Mouse (Mus musculus) G1E (cell line): ENCODE results near the gene Magi2.

Experiments
- CTCF ChIP-seq: IDR thresholded peaks from 2 replicates; pipeline ENCODE4 v1.5.1; 2012; ENCODE audit warnings: low read depth, low read length, inconsistent platforms, mixed read lengths
- GATA1 ChIP-seq: IDR thresholded peaks from 2 replicates; pipeline ENCODE4 v1.6.1; 2012; ENCODE audit warnings: borderline replicate concordance, low read length, inconsistent platforms, mixed read lengths
- GATA2 ChIP-seq: IDR thresholded peaks from 2 replicates; pipeline ENCODE4 v1.6.1; 2012; ENCODE audit warnings: low read depth, low read length, inconsistent platforms, borderline replicate concordance
- POLR2AphosphoS5 ChIP-seq: IDR thresholded peaks from 2 replicates; pipeline ENCODE4 v1.6.1; 2012; ENCODE audit warnings: low read depth, low read length, inconsistent platforms; ENCODE audit not compliant: insufficient replicate concordance
- TAL1 ChIP-seq: conservative IDR thresholded peaks from 2 replicates; pipeline ENCODE4 v1.6.1; 2012; ENCODE audit warnings: low read depth, low read length, inconsistent platforms, mixed read lengths

DNA sequence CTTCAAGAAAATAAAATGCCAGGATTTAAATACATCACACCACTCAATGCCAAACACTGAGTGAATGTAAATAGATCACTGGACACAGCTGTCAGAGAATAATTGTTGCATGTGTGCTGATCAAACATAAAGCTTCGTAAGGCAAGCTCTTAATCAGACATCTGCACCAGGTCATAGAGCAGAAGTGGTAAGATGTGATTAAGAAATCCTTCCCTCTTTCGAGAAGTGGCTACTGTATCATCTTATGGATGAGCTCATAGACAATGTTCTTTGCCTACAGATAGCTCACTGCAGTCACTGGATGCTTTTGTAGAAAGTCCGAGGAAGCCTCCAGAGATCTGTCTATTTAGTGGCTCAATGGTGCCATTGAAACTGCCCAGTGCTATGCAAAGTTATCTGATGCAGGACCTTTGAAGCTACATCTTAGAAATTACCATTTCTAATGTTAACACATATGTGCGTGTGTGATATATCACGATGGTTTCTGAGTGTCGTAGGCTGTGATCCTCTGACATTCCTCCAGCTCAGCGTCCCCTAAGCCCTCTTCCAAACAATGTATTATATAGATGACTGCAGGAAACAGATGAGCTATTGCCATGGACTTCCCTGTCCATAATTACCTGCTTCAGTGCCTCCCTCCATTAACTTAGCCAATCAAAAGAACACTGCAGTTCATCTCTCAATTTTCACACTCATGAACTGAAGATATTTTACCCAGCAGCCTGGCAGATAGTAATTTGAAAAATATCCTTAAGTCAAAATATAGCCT lies 1231.1 kb downstream of the Magi2 start:
- TF ChIP-seq CTCF: no peak
- no peak for TF ChIP-seq GATA1
- TF ChIP-seq TAL1: no peak
- no peak for TF ChIP-seq POLR2AphosphoS5
- no peak for TF ChIP-seq GATA2
